Mouse (Mus musculus) intestine, embryonic 15.5 days (tissue): ENCODE measurements at regions not wholly inside any gene's neighbourhood (a gene's known extent, or its start where the extent isn't known, plus 50 kb on each side); places are given as distances from the start of the nearest gene placed in this dataset.

ENCODE experiments used
- ATAC-seq: fragments of 200-750 bp; cut with Nextera tagmentation; 2 replicates; pipeline ENCODE4 v1.8.0; 2017; ENCODE audit warnings: moderate TSS enrichment, moderate library complexity
- H3K27ac ChIP-seq: fragments of 300-500 bp; sonication (generic); 2 replicates; pipeline ENCODE4 v1.5.1; 2015; ENCODE audit warnings: mild to moderate bottlenecking, inconsistent platforms
- H3K27me3 ChIP-seq: fragments of 300-500 bp; sonication (generic); replicated peaks from 2 replicates; pipeline ENCODE4 v1.6.1; 2015; ENCODE audit warnings: inconsistent platforms
- H3K36me3 ChIP-seq: fragments of 300-500 bp; sonication (generic); 2 replicates; pipeline ENCODE4 v1.6.1; 2015; ENCODE audit warnings: inconsistent platforms
- H3K4me1 ChIP-seq: fragments of 300-500 bp; sonication (generic); replicated peaks from 2 replicates; pipeline ENCODE4 v1.6.1; 2015; ENCODE audit warnings: inconsistent platforms
- H3K4me2 ChIP-seq: fragments of 300-500 bp; sonication (generic); replicated peaks from 2 replicates; pipeline ENCODE4 v1.6.1; 2015; ENCODE audit warnings: mild to moderate bottlenecking, inconsistent platforms
- H3K4me3 ChIP-seq: fragments of 300-500 bp; sonication (generic); replicated peaks from 2 replicates; pipeline ENCODE4 v1.5.1; 2015; ENCODE audit warnings: inconsistent platforms
- H3K9ac ChIP-seq: fragments of 300-500 bp; sonication (generic); 2 replicates; pipeline ENCODE4 v1.6.1; 2015; ENCODE audit warnings: inconsistent platforms
- H3K9me3 ChIP-seq: fragments of 300-500 bp; sonication (generic); 2 replicates; pipeline ENCODE4 v1.6.1; 2016; ENCODE audit warnings: inconsistent platforms
- WGBS: fragments of 180-500 bp; shearing (Covaris S2); methylation state at CpG from one replicate; pipeline ENCODE4 v1.1.7; 2015; 5-methylcytosine and 5-hydroxymethylcytosine counted together

- Histone ChIP-seq H3K4me1 (no peaks in the 10 kb centered on the region), H3K36me3 (no peaks in the 10 kb centered on the region), H3K4me2 (no peak overlapping the region), H3K9me3 (no peaks in the 10 kb centered on the region), H3K27me3 (no peaks in the 10 kb centered on the region), H3K27ac (no peak overlapping the region), H3K9ac (no peak overlapping the region), H3K4me3 (no peak overlapping the region)
- 77% methylated on average over 6 of the region's 6 CpGs for WGBS
- no peak for ATAC-seq
Observed at GRCm38 (mm10) chr2:19086621-19087020, 88.5 kb downstream of the 4930426L09Rik start.

GRCm38 (mm10) chr2:19099384-19099783, 99.7 kb upstream of the Armc3 start:
- Histone ChIP-seq H3K4me2 (no peak overlapping the region), H3K4me1 (0 out of 2 replicates have a peak, but pooled peaks cover 2% of the 10 kb centered on the region), H3K36me3 (no peaks in the 10 kb centered on the region), H3K9ac (no peak overlapping the region), H3K9me3 (no peaks in the 10 kb centered on the region), H3K27ac (no peak overlapping the region), H3K4me3 (no peak overlapping the region), H3K27me3 (no peaks in the 10 kb centered on the region)
- WGBS = 72% methylated on average over 2 of the region's 2 CpGs
- no peak for ATAC-seq

GRCm38 (mm10) chr2:19108753-19109152, 90.3 kb upstream of the Armc3 start:
- Histone ChIP-seq H3K36me3 (no peaks in the 10 kb centered on the region), H3K27ac (no peak overlapping the region), H3K4me2 (no peak overlapping the region), H3K9me3 (no peaks in the 10 kb centered on the region), H3K27me3 (no peaks in the 10 kb centered on the region), H3K4me1 (no peaks in the 10 kb centered on the region), H3K9ac (no peak overlapping the region), H3K4me3 (no peak overlapping the region)
- no peak for ATAC-seq

GRCm38 (mm10) chr2:19119871-19120270, 79.2 kb upstream of the Armc3 start:
- H3K4me3 ChIP-seq = no peak overlapping the region
- no peak overlapping the region for H3K4me2 ChIP-seq
- ATAC-seq = no peak
- no peaks in the 10 kb centered on the region for H3K36me3 ChIP-seq
- no peak overlapping the region for H3K27ac ChIP-seq
- H3K4me1 ChIP-seq = no peaks in the 10 kb centered on the region
- H3K27me3 ChIP-seq = no peaks in the 10 kb centered on the region
- H3K9ac ChIP-seq = no peak overlapping the region
- WGBS = 90% methylated on average over 1 of the region's 1 CpGs
- no peaks in the 10 kb centered on the region for H3K9me3 ChIP-seq

GRCm38 (mm10) chr2:19132864-19133263, 66.2 kb upstream of the Armc3 start:
- Histone ChIP-seq H3K4me1 (no peaks in the 10 kb centered on the region), H3K27me3 (no peaks in the 10 kb centered on the region), H3K9ac (no peak overlapping the region), H3K27ac (no peak overlapping the region), H3K36me3 (no peaks in the 10 kb centered on the region), H3K4me3 (no peak overlapping the region), H3K4me2 (no peak overlapping the region), H3K9me3 (no peaks in the 10 kb centered on the region)
- no peak for ATAC-seq
- WGBS = 81% methylated on average over 6 of the region's 6 CpGs

GRCm38 (mm10) chr2:19142586-19142985, 56.5 kb upstream of the Armc3 start:
- Histone ChIP-seq H3K27ac (no peak overlapping the region), H3K4me3 (no peak overlapping the region), H3K9ac (no peak overlapping the region), H3K4me2 (no peak overlapping the region), H3K4me1 (no peaks in the 10 kb centered on the region), H3K9me3 (no peaks in the 10 kb centered on the region), H3K36me3 (no peaks in the 10 kb centered on the region), H3K27me3 (no peaks in the 10 kb centered on the region)
- no peak for ATAC-seq
- 39% methylated on average over 2 of the region's 2 CpGs for WGBS

- H3K4me2 ChIP-seq = no peak overlapping the region
- H3K27ac ChIP-seq = no peak overlapping the region
- H3K4me1 ChIP-seq = no peaks in the 10 kb centered on the region
- H3K9ac ChIP-seq = no peak overlapping the region
- H3K9me3 ChIP-seq = no peaks in the 10 kb centered on the region
- H3K36me3 ChIP-seq = no peaks in the 10 kb centered on the region
- 69% methylated on average over 3 of the region's 3 CpGs for WGBS
- H3K4me3 ChIP-seq = no peak overlapping the region
- no peak for ATAC-seq
- H3K27me3 ChIP-seq = no peaks in the 10 kb centered on the region
Observed at GRCm38 (mm10) chr2:19145412-19145811, 53.7 kb upstream of the Armc3 start.

- Histone ChIP-seq H3K27me3 (no peaks in the 10 kb centered on the region), H3K4me2 (no peak overlapping the region), H3K36me3 (no peaks in the 10 kb centered on the region), H3K27ac (no peak overlapping the region), H3K9ac (no peak overlapping the region), H3K9me3 (no peaks in the 10 kb centered on the region), H3K4me3 (no peak overlapping the region), H3K4me1 (no peaks in the 10 kb centered on the region)
- 54% methylated on average over 2 of the region's 2 CpGs for WGBS
- no peak for ATAC-seq
Observed at GRCm38 (mm10) chr2:19145881-19146280, 53.2 kb upstream of the Armc3 start.

- Histone ChIP-seq H3K4me1 (no peaks in the 10 kb centered on the region), H3K27ac (no peak overlapping the region), H3K9ac (no peak overlapping the region), H3K36me3 (no peaks in the 10 kb centered on the region), H3K27me3 (no peaks in the 10 kb centered on the region), H3K9me3 (no peaks in the 10 kb centered on the region), H3K4me3 (no peak overlapping the region), H3K4me2 (no peak overlapping the region)
- no peak for ATAC-seq
- 40% methylated on average over 6 of the region's 6 CpGs for WGBS
Observed at GRCm38 (mm10) chr2:19146289-19146688, 52.8 kb upstream of the Armc3 start.

- H3K36me3 ChIP-seq = no peaks in the 10 kb centered on the region
- WGBS = 62% methylated on average over 5 of the region's 5 CpGs
- H3K4me2 ChIP-seq = no peak overlapping the region
Observed at GRCm38 (mm10) chr2:19148812-19149211, 50.3 kb upstream of the Armc3 start.

More at GRCm38 (mm10) chr2:19148812-19149211, 50.3 kb upstream of the Armc3 start:
- Histone ChIP-seq H3K9me3 (no peaks in the 10 kb centered on the region), H3K27ac (no peak overlapping the region), H3K4me1 (no peaks in the 10 kb centered on the region), H3K4me3 (no peak overlapping the region), H3K27me3 (no peaks in the 10 kb centered on the region), H3K9ac (no peak overlapping the region)
- ATAC-seq = no peak
